Mouse (Mus musculus): ENCODE results near the gene Lrch1. TPM values are rescaled to one million over a fixed set of nuclear protein-coding genes. Genes with fewer than 3 reads are reported as not detected.
A peak's percentile ranks its signal among the peaks of the same experiment; 100 is the strongest.

Gene Lrch1
- polyA plus RNA-seq, 1 experiment from 2014 or later, result 4.2 TPM

GRCm38 (mm10) chr14:74797386-74798062 is 150.2 kb downstream of the Lrch1 start:
- H3K4me2 ChIP-seq (replicated peaks; ENCODE audit: low read depth), result no peak overlapping the region
- ATAC-seq, result no peak
- no peak overlapping the region for H3K27ac ChIP-seq (ENCODE audit: low read depth, low read length)
- H3K9ac ChIP-seq (ENCODE audit: low read depth, low read length), result no peak overlapping the region
- H3K4me1 ChIP-seq (replicated peaks; ENCODE audit: control insufficient read depth, insufficient read depth, low read length), result no peaks in the 10 kb centered on the region
- H3K9me3 ChIP-seq (ENCODE audit: control insufficient read depth), result no peaks in the 10 kb centered on the region
- H3K27me3 ChIP-seq (replicated peaks; ENCODE audit: control insufficient read depth, insufficient read depth, low read length), result no peaks in the 10 kb centered on the region
- 77% methylated on average over 10 of the region's 10 CpGs for WGBS
- H3K4me3 ChIP-seq (ENCODE audit: low read depth, low read length), result no peak overlapping the region
- peaks cover 40% of the 10 kb centered on the region for H3K36me3 ChIP-seq (ENCODE audit: control insufficient read depth, insufficient read depth)
- TF ChIP-seq CTCF (IDR thresholded peaks at IDR 0.05; ENCODE audit: low read depth), result 0 out of 2 replicates have a peak, but pooled peaks have one; percentile 16

GRCm38 (mm10) chr14:74794931-74795330 is 152.7 kb downstream of the Lrch1 start:
- Histone ChIP-seq H3K4me3 (ENCODE audit: low read depth, low read length) (no peak overlapping the region), H3K27ac (ENCODE audit: low read depth, low read length) (no peak overlapping the region), H3K4me2 (replicated peaks; ENCODE audit: low read depth) (no peak overlapping the region), H3K9ac (ENCODE audit: low read depth, low read length) (no peak overlapping the region), H3K36me3 (ENCODE audit: control insufficient read depth, insufficient read depth) (peaks cover 27% of the 10 kb centered on the region), H3K9me3 (ENCODE audit: control insufficient read depth) (no peaks in the 10 kb centered on the region), H3K4me1 (replicated peaks; ENCODE audit: control insufficient read depth, insufficient read depth, low read length) (no peaks in the 10 kb centered on the region), H3K27me3 (replicated peaks; ENCODE audit: control insufficient read depth, insufficient read depth, low read length) (no peaks in the 10 kb centered on the region)
- ATAC-seq, result no peak
- no peak for TF ChIP-seq CTCF (IDR thresholded peaks at IDR 0.05; ENCODE audit: low read depth)
- 74% methylated on average over 12 of the region's 12 CpGs for WGBS

GRCm38 (mm10) chr14:74792793-74793192 is 154.9 kb downstream of the Lrch1 start:
- ATAC-seq, result no peak
- Histone ChIP-seq H3K4me1 (replicated peaks; ENCODE audit: control insufficient read depth, insufficient read depth, low read length) (no peaks in the 10 kb centered on the region), H3K27me3 (replicated peaks; ENCODE audit: control insufficient read depth, insufficient read depth, low read length) (no peaks in the 10 kb centered on the region), H3K36me3 (ENCODE audit: control insufficient read depth, insufficient read depth) (peaks cover 26% of the 10 kb centered on the region), H3K4me3 (ENCODE audit: low read depth, low read length) (no peak overlapping the region), H3K4me2 (replicated peaks; ENCODE audit: low read depth) (no peak overlapping the region), H3K9ac (ENCODE audit: low read depth, low read length) (no peak overlapping the region), H3K9me3 (ENCODE audit: control insufficient read depth) (no peaks in the 10 kb centered on the region), H3K27ac (ENCODE audit: low read depth, low read length) (no peak overlapping the region)
- no peak for TF ChIP-seq CTCF (IDR thresholded peaks at IDR 0.05; ENCODE audit: low read depth)
- WGBS, result 81% methylated on average over 6 of the region's 6 CpGs

GRCm38 (mm10) chr14:74790535-74790934 is 157.1 kb downstream of the Lrch1 start:
- Histone ChIP-seq H3K27ac (ENCODE audit: low read depth, low read length) (no peak overlapping the region), H3K4me1 (replicated peaks; ENCODE audit: control insufficient read depth, insufficient read depth, low read length) (no peaks in the 10 kb centered on the region), H3K36me3 (ENCODE audit: control insufficient read depth, insufficient read depth) (peaks cover 20% of the 10 kb centered on the region), H3K9ac (ENCODE audit: low read depth, low read length) (no peak overlapping the region), H3K9me3 (ENCODE audit: control insufficient read depth) (no peaks in the 10 kb centered on the region), H3K27me3 (replicated peaks; ENCODE audit: control insufficient read depth, insufficient read depth, low read length) (no peaks in the 10 kb centered on the region), H3K4me3 (ENCODE audit: low read depth, low read length) (no peak overlapping the region), H3K4me2 (replicated peaks; ENCODE audit: low read depth) (no peak overlapping the region)
- 70% methylated on average over 5 of the region's 5 CpGs for WGBS
- no peak for TF ChIP-seq CTCF (IDR thresholded peaks at IDR 0.05; ENCODE audit: low read depth)
- no peak for ATAC-seq

GRCm38 (mm10) chr14:74788766-74789165 is 158.9 kb downstream of the Lrch1 start:
- Histone ChIP-seq H3K9ac (ENCODE audit: low read depth, low read length) (no peak overlapping the region), H3K4me1 (replicated peaks; ENCODE audit: control insufficient read depth, insufficient read depth, low read length) (no peaks in the 10 kb centered on the region), H3K27ac (ENCODE audit: low read depth, low read length) (no peak overlapping the region), H3K9me3 (ENCODE audit: control insufficient read depth) (no peaks in the 10 kb centered on the region), H3K36me3 (ENCODE audit: control insufficient read depth, insufficient read depth) (peaks cover 26% of the 10 kb centered on the region), H3K4me3 (ENCODE audit: low read depth, low read length) (no peak overlapping the region), H3K27me3 (replicated peaks; ENCODE audit: control insufficient read depth, insufficient read depth, low read length) (no peaks in the 10 kb centered on the region), H3K4me2 (replicated peaks; ENCODE audit: low read depth) (no peak overlapping the region)
- no peak for ATAC-seq
- TF ChIP-seq CTCF (IDR thresholded peaks at IDR 0.05; ENCODE audit: low read depth), result peak; percentile 58
- 79% methylated on average over 8 of the region's 8 CpGs for WGBS

- Histone ChIP-seq H3K4me2 (replicated peaks; ENCODE audit: low read depth) (no peak overlapping the region), H3K9ac (ENCODE audit: low read depth, low read length) (no peak overlapping the region), H3K9me3 (ENCODE audit: control insufficient read depth) (no peaks in the 10 kb centered on the region), H3K36me3 (ENCODE audit: control insufficient read depth, insufficient read depth) (peaks cover 28% of the 10 kb centered on the region), H3K27ac (ENCODE audit: low read depth, low read length) (no peak overlapping the region), H3K4me3 (ENCODE audit: low read depth, low read length) (no peak overlapping the region), H3K4me1 (replicated peaks; ENCODE audit: control insufficient read depth, insufficient read depth, low read length) (no peaks in the 10 kb centered on the region), H3K27me3 (replicated peaks; ENCODE audit: control insufficient read depth, insufficient read depth, low read length) (no peaks in the 10 kb centered on the region)
- TF ChIP-seq CTCF (IDR thresholded peaks at IDR 0.05; ENCODE audit: low read depth), result no peak
- 72% methylated on average over 3 of the region's 3 CpGs for WGBS
- no peak for ATAC-seq
Measured at GRCm38 (mm10) chr14:74787717-74788116, 160.0 kb downstream of the Lrch1 start.

All from intestine, postnatal 0 days (tissue).